Mouse (Mus musculus) heart, adult 11 months (tissue): ENCODE measurements around the gene Fdxr.

Experiments used
- DNase-seq: peaks from one replicate; pipeline ENCODE4 v3.0.0; 2022

Fdxr gene

GRCm38 (mm10) chr11:115276780-115277603 is at the start of gene Fdxr:
Gene Fdxr, minus strand, starts transcription at chr11:115277050.
- peak; percentile 100 for DNase-seq

GRCm38 (mm10) chr11:115323354-115323753 is 46.5 kb upstream of the Fdxr start:
- no peak for DNase-seq

GRCm38 (mm10) chr11:115321906-115322693 is 45.2 kb upstream of the Fdxr start, which contains the start of gene Ush1g:
Gene Ush1g, minus strand, starts transcription at chr11:115322041.
- no peak for DNase-seq

- DNase-seq = peak; percentile 89
Measured at GRCm38 (mm10) chr11:115319704-115320383, 43.0 kb upstream of the Fdxr start.

- DNase-seq = peak; percentile 83
Measured at GRCm38 (mm10) chr11:115318245-115319027, 41.6 kb upstream of the Fdxr start.

- DNase-seq = peak; percentile 87
Measured at GRCm38 (mm10) chr11:115317204-115317603, 40.4 kb upstream of the Fdxr start.

GRCm38 (mm10) chr11:115314249-115314648 is 37.4 kb upstream of the Fdxr start:
- DNase-seq = peak; percentile 83

- no peak for DNase-seq
Measured at GRCm38 (mm10) chr11:115308781-115309180, 31.9 kb upstream of the Fdxr start.

GRCm38 (mm10) chr11:115306863-115307262 is 30.0 kb upstream of the Fdxr start, which contains the start of gene Otop2:
Gene Otop2, plus strand, starts transcription at chr11:115307163.
- no peak for DNase-seq

GRCm38 (mm10) chr11:115303167-115303566 is 26.3 kb upstream of the Fdxr start:
- peak; percentile 89 for DNase-seq

- DNase-seq = no peak
Measured at GRCm38 (mm10) chr11:115301351-115301750, 24.5 kb upstream of the Fdxr start.

GRCm38 (mm10) chr11:115300745-115301144 is 23.9 kb upstream of the Fdxr start:
- no peak for DNase-seq

GRCm38 (mm10) chr11:115298160-115298559 is 21.3 kb upstream of the Fdxr start:
- DNase-seq = peak; percentile 86

GRCm38 (mm10) chr11:115297214-115297826 is 20.5 kb upstream of the Fdxr start, which contains the start of gene Fads6:
Gene Fads6, minus strand, starts transcription at chr11:115297663.
- peak; percentile 97 for DNase-seq

GRCm38 (mm10) chr11:115296471-115297210 is 19.8 kb upstream of the Fdxr start:
- peak; percentile 92 for DNase-seq

- no peak for DNase-seq
Measured at GRCm38 (mm10) chr11:115295939-115296338, 19.1 kb upstream of the Fdxr start.

GRCm38 (mm10) chr11:115292631-115293375 is 16.0 kb upstream of the Fdxr start:
- no peak for DNase-seq

GRCm38 (mm10) chr11:115291503-115291902 is 14.7 kb upstream of the Fdxr start:
- DNase-seq = peak; percentile 90

- peak; percentile 98 for DNase-seq
Measured at GRCm38 (mm10) chr11:115290919-115291318, 14.1 kb upstream of the Fdxr start.

GRCm38 (mm10) chr11:115290314-115290713 is 13.5 kb upstream of the Fdxr start:
- no peak for DNase-seq
